Mouse (Mus musculus): ENCODE measurements around the gene Ccnd2. TPM values are rescaled to one million over a fixed set of nuclear protein-coding genes. Genes with fewer than 3 reads are reported as not detected.
A peak's percentile ranks its signal among the peaks of the same experiment; 100 is the strongest.

Gene Ccnd2
- polyA plus RNA-seq, 1 experiment from 2014 or later: 477 TPM

DNA sequence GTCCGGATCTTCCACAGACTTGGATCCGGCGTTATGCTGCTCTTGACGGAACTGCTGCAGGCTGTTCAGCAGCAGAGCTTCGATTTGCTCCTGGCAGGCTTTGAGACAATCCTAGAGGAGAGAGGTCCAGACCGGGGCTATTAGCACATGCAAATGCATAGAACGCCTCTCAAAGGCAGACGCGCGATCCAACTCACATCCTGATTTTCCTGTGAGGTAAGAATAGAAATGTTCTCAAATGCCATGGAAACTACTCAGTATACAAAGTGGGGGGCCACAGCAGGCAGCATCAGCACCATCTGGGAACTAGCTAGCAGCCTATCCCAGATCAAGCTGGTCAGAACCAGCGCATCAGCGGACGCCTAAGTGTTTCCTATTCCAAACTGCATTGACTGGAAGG, 21.6 kb downstream of the Ccnd2 start:
- peak; percentile 27 for DNase-seq
- no peak overlapping the region for H3K27ac ChIP-seq (replicated peaks; ENCODE audit: low read depth, low read length)
- ATAC-seq (ENCODE audit: low FRiP score, low TSS enrichment): no peak
- H3K36me3 ChIP-seq (ENCODE audit: control insufficient read depth, insufficient read depth, low read length): 0 out of 2 replicates have a peak, but pooled peaks cover 3% of the 10 kb centered on the region
- no peak overlapping the region for H3K9ac ChIP-seq (replicated peaks; ENCODE audit: low read length)
- H3K4me2 ChIP-seq (ENCODE audit: low read length): no peak overlapping the region
- no peaks in the 10 kb centered on the region for H3K9me3 ChIP-seq (ENCODE audit: control insufficient read depth, low read length)
- H3K4me1 ChIP-seq (ENCODE audit: control insufficient read depth, insufficient read depth, low read length): peaks cover 10% of the 10 kb centered on the region; the same call in 1 of the 2 replicates
- H3K27me3 ChIP-seq (ENCODE audit: control insufficient read depth, insufficient read depth, low read length): no peaks in the 10 kb centered on the region
- no peak overlapping the region for H3K4me3 ChIP-seq (replicated peaks; ENCODE audit: low read depth, low read length)
- WGBS: 50% methylated on average over 13 of the region's 13 CpGs

DNA sequence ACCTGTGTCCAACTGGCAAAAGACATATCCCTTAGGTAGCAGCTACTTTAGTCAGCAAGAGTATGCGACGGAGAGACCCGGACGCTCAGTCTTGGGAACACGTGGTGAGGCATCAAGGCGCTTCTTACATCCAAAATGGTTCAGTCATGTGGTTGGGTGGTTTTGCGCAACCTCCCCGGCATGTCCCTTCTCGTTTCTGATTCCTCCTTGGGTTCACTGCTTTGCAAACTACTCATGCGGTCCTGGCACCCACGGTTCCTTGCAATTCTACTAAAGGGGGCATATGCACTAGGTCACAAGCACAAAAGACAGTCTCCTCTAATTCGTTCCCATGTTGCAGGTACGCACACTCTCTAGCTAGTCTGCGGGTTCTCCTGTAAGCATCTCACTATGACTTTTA, 22.3 kb downstream of the Ccnd2 start:
- Histone ChIP-seq H3K9ac (replicated peaks; ENCODE audit: low read length) (no peak overlapping the region), H3K27ac (replicated peaks; ENCODE audit: low read depth, low read length) (no peak overlapping the region), H3K4me1 (ENCODE audit: control insufficient read depth, insufficient read depth, low read length) (peaks cover 10% of the 10 kb centered on the region; the same call in 1 of the 2 replicates), H3K36me3 (ENCODE audit: control insufficient read depth, insufficient read depth, low read length) (0 out of 2 replicates have a peak, but pooled peaks cover 3% of the 10 kb centered on the region), H3K9me3 (ENCODE audit: control insufficient read depth, low read length) (no peaks in the 10 kb centered on the region), H3K4me3 (replicated peaks; ENCODE audit: low read depth, low read length) (no peak overlapping the region), H3K27me3 (ENCODE audit: control insufficient read depth, insufficient read depth, low read length) (no peaks in the 10 kb centered on the region), H3K4me2 (ENCODE audit: low read length) (no peak overlapping the region)
- WGBS: 92% methylated on average over 14 of the region's 14 CpGs
- no peak for ATAC-seq (ENCODE audit: low FRiP score, low TSS enrichment)
- no peak for DNase-seq

DNA sequence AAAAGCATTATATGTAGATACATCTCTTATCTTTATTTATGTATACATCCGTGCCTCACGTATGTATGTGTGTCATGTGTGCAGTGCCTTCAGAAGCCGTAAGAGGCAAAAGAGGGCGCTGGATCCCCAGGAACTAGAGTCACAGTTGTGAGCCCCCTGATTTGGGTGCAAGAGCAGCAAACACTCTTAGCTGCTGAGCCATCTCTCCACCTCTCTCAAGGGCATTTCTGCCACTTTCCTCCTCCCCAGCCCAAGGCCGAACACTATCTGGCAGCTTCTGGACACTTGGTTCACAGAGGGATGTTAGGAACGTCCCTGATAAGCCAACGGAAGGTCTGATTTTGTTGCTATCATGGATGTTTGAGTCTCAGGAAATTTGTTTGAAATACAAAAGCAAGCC, 28.5 kb downstream of the Ccnd2 start:
- Histone ChIP-seq H3K9me3 (ENCODE audit: control insufficient read depth, low read length) (no peaks in the 10 kb centered on the region), H3K27ac (replicated peaks; ENCODE audit: low read depth, low read length) (no peak overlapping the region), H3K9ac (replicated peaks; ENCODE audit: low read length) (no peak overlapping the region), H3K4me1 (ENCODE audit: control insufficient read depth, insufficient read depth, low read length) (no peaks in the 10 kb centered on the region), H3K4me3 (replicated peaks; ENCODE audit: low read depth, low read length) (no peak overlapping the region), H3K36me3 (ENCODE audit: control insufficient read depth, insufficient read depth, low read length) (no peaks in the 10 kb centered on the region), H3K27me3 (ENCODE audit: control insufficient read depth, insufficient read depth, low read length) (no peaks in the 10 kb centered on the region), H3K4me2 (ENCODE audit: low read length) (no peak overlapping the region)
- 89% methylated on average over 7 of the region's 7 CpGs for WGBS
- ATAC-seq (ENCODE audit: low FRiP score, low TSS enrichment) (no peak), DNase-seq (no peak)

DNA sequence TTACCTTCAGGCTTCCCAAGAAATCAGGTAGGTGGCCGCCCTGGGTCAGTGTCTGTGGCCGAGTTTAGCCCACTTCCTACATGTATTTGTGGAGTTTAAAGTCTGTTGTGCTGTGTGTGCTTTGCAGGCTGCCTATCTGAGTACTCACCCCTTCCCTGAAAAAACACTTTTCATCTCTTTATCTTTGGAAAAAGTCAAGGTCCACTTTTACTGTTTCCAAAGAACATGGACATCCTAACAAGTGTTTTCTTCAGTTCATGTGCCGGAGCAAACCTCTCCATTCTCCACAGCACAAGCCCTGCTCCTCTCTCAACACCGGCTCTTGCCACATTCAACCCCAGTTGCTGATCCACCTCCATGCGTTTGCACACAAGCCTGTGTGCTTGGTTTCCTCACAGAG, 29.0 kb downstream of the Ccnd2 start:
- no peak overlapping the region for H3K4me2 ChIP-seq (ENCODE audit: low read length)
- no peaks in the 10 kb centered on the region for H3K27me3 ChIP-seq (ENCODE audit: control insufficient read depth, insufficient read depth, low read length)
- no peak overlapping the region for H3K4me3 ChIP-seq (replicated peaks; ENCODE audit: low read depth, low read length)
- H3K9me3 ChIP-seq (ENCODE audit: control insufficient read depth, low read length): no peaks in the 10 kb centered on the region
- WGBS: 88% methylated on average over 5 of the region's 5 CpGs
- ATAC-seq (ENCODE audit: low FRiP score, low TSS enrichment) (no peak), DNase-seq (no peak)
- H3K4me1 ChIP-seq (ENCODE audit: control insufficient read depth, insufficient read depth, low read length): no peaks in the 10 kb centered on the region
- no peak overlapping the region for H3K27ac ChIP-seq (replicated peaks; ENCODE audit: low read depth, low read length)
- no peak overlapping the region for H3K9ac ChIP-seq (replicated peaks; ENCODE audit: low read length)
- no peaks in the 10 kb centered on the region for H3K36me3 ChIP-seq (ENCODE audit: control insufficient read depth, insufficient read depth, low read length)

DNA sequence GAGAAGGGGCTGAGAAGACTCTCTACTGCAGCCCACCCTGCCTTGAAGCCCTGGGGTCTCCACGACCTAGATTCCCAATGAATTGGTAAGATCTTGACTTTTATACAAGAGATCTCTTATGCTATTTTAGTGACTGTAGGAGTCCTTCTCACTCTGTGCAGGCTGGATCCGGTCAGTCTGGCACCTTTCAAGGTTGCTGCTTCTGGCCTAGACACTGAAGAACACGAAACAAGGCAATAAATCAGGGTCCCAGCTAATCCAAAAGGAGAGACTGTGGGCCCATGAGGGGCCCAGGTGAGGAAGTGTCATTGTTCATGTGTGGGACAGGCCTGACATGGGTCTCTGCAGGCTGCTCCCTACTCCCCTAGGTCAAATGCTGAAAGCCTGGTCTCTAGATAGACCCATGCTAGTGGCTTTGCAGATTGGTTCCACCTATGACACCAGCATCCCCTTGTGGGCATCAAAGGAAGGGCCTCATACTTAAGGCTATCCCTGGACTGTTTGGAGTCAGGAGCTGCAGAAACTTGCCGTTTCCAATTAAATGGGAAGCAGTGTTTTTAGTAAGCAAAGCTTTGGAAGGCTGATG, 29.7 kb downstream of the Ccnd2 start:
- WGBS: 87% methylated on average over 4 of the region's 4 CpGs
- H3K4me2 ChIP-seq (ENCODE audit: low read length): no peak overlapping the region
- H3K27ac ChIP-seq (replicated peaks; ENCODE audit: low read depth, low read length): no peak overlapping the region
- no peaks in the 10 kb centered on the region for H3K36me3 ChIP-seq (ENCODE audit: control insufficient read depth, insufficient read depth, low read length)
- DNase-seq: peak; percentile 31
- H3K9ac ChIP-seq (replicated peaks; ENCODE audit: low read length): no peak overlapping the region
- H3K9me3 ChIP-seq (ENCODE audit: control insufficient read depth, low read length): no peaks in the 10 kb centered on the region
- no peaks in the 10 kb centered on the region for H3K4me1 ChIP-seq (ENCODE audit: control insufficient read depth, insufficient read depth, low read length)
- ATAC-seq (ENCODE audit: low FRiP score, low TSS enrichment): no peak
- no peak overlapping the region for H3K4me3 ChIP-seq (replicated peaks; ENCODE audit: low read depth, low read length)
- H3K27me3 ChIP-seq (ENCODE audit: control insufficient read depth, insufficient read depth, low read length): no peaks in the 10 kb centered on the region

DNA sequence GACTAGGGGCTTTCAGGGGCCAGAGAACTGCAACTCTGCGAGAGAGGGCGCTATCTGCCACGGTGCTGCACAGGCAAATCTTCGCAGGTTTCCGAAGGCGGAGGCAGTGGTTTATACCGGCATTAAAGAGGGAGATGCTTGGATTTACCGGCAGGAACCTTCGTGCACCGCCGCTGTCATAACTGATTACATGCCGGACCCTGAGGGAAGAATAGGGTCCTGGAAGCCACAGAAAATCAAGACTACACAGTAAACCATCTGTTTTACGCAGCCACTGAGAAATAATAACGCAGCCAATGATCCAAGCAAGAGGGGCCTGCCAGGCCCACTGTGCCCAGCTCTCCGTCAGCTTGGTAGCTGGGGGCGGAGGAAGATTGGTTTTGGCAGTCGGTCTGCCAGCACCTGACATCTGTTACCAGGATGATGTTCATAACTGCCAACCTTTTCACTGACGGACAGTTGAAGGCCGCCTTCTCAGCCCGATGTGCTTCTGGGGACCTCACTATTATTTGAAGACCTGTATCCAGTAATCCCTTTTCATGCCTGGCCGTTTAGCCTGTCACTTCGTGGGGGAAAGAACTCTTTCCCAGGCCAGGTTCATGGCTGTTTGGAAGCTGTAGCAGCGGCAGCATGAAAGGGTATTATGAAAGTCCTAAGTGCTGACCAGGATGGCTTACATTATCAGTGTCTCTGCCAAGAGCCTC, 37.1 kb downstream of the Ccnd2 start:
- 19% methylated on average over 23 of the region's 23 CpGs for WGBS
- Histone ChIP-seq H3K4me1 (ENCODE audit: control insufficient read depth, insufficient read depth, low read length) (peaks cover 3% of the 10 kb centered on the region; the same call in 1 of the 2 replicates), H3K4me2 (ENCODE audit: low read length) (peak overlapping the region; percentile 33), H3K9ac (replicated peaks; ENCODE audit: low read length) (no peak overlapping the region; the same call in 1 of the 2 replicates), H3K27ac (replicated peaks; ENCODE audit: low read depth, low read length) (peak overlapping the region; percentile 53), H3K36me3 (ENCODE audit: control insufficient read depth, insufficient read depth, low read length) (no peaks in the 10 kb centered on the region), H3K9me3 (ENCODE audit: control insufficient read depth, low read length) (no peaks in the 10 kb centered on the region), H3K4me3 (replicated peaks; ENCODE audit: low read depth, low read length) (no peak overlapping the region), H3K27me3 (ENCODE audit: control insufficient read depth, insufficient read depth, low read length) (no peaks in the 10 kb centered on the region)
- peak; percentile 61 for DNase-seq
- peak; percentile 67; the same call in 1 of the 2 replicates for ATAC-seq (ENCODE audit: low FRiP score, low TSS enrichment)

DNA sequence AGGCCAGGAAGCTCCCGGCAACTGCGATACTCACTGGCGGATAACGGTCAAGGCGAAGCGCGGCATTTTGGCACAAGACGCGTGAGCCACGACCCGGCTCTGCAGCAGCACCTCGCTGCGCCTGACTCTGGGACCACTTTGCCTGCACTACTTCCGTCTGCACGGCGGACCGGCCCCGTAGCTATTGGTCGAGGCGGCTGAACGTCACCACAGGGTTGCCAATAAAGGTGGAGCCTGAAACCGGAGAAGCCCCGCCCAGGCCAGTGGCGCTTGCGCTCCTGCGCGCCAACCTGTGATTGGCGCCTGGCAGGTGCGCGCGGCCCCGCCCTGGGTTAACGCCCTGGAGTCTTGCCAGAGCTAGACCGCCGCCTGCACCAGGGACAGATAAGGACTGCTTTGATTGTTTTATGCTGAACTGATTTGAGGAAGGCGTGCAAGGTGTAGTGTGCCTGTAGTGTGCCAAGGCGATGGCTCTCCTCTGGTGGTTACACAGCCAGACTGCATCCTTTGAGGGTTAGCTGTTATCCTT, 42.5 kb downstream of the Ccnd2 start, which contains the start of gene Tigar:
Tigar (minus strand) TSS at position 156 of the 529 bp plus-strand sequence.
- peak within 1 kb of the TSS; percentile 59 for H3K9ac ChIP-seq (replicated peaks; ENCODE audit: low read length)
- H3K4me2 ChIP-seq (ENCODE audit: low read length): peak within 1 kb of the TSS; percentile 93
- H3K27me3 ChIP-seq (ENCODE audit: control insufficient read depth, insufficient read depth, low read length): no peaks in the 10 kb centered on the region
- no peaks in the 10 kb centered on the region for H3K36me3 ChIP-seq (ENCODE audit: control insufficient read depth, insufficient read depth, low read length)
- DNase-seq (peak; percentile 97), ATAC-seq (ENCODE audit: low FRiP score, low TSS enrichment) (peak; percentile 99)
- H3K9me3 ChIP-seq (ENCODE audit: control insufficient read depth, low read length): no peaks in the 10 kb centered on the region
- WGBS: under 1% methylated on average over 37 of the region's 37 CpGs
- peak within 1 kb of the TSS; percentile 22; the same call in 1 of the 2 replicates for H3K27ac ChIP-seq (replicated peaks; ENCODE audit: low read depth, low read length)
- H3K4me1 ChIP-seq (ENCODE audit: control insufficient read depth, insufficient read depth, low read length): peaks cover 7% of the 10 kb centered on the region; the same call in 1 of the 2 replicates
- peak within 1 kb of the TSS; percentile 64 for H3K4me3 ChIP-seq (replicated peaks; ENCODE audit: low read depth, low read length)

DNA sequence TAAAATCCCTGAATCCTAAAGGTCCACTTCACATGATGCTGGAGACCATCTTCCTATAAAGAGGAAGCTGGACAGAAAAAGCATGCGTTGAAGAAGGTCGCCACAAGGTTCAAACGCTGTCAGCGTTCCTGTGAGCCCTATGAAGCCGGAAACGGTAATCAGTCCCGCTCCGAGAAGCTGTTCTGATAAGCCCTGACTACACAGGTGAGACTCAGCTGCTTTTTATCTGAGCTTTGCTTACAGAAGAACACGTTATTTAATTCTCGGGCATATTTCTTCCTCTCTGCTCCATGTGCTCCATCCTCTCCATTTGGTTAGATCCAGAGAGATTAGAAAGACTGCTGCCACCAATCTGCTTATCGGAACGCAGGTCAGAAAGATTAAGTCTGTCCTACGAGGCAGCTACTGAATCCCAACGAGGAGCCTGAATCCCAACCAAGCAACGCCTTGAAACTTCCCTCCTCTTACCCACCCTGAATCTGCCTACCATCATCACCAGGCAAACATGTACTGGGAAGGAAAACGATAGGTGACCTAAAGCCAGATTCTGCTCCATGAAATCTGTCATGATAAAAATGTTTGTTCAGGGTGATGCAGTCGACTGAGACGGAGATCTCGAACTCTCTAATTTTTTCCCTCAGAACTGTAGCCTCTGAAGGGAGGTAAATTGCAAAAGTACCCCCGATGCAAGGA, 43.5 kb downstream of the Ccnd2 start:
- no peaks in the 10 kb centered on the region for H3K27me3 ChIP-seq (ENCODE audit: control insufficient read depth, insufficient read depth, low read length)
- H3K36me3 ChIP-seq (ENCODE audit: control insufficient read depth, insufficient read depth, low read length): no peaks in the 10 kb centered on the region
- peaks cover 6% of the 10 kb centered on the region; the same call in 1 of the 2 replicates for H3K4me1 ChIP-seq (ENCODE audit: control insufficient read depth, insufficient read depth, low read length)
- H3K27ac ChIP-seq (replicated peaks; ENCODE audit: low read depth, low read length): no peak overlapping the region
- H3K9ac ChIP-seq (replicated peaks; ENCODE audit: low read length): peak overlapping the region; percentile 59; the same call in 1 of the 2 replicates
- 41% methylated on average over 20 of the region's 20 CpGs for WGBS
- peak overlapping the region; percentile 64 for H3K4me3 ChIP-seq (replicated peaks; ENCODE audit: low read depth, low read length)
- DNase-seq (no peak), ATAC-seq (ENCODE audit: low FRiP score, low TSS enrichment) (no peak)
- peak overlapping the region; percentile 93 for H3K4me2 ChIP-seq (ENCODE audit: low read length)
- H3K9me3 ChIP-seq (ENCODE audit: control insufficient read depth, low read length): no peaks in the 10 kb centered on the region

All from midbrain, embryonic 14.5 days (tissue).